Mouse (Mus musculus) cerebral cortex, adult 2 months (tissue): Measurements from ENCODE around the gene Zfp541.

Experiments
- WGBS: fragments of 180-500 bp; shearing (Covaris S2); methylation state at CpG from one replicate; pipeline ENCODE4 v1.1.7; 2018; 5-methylcytosine and 5-hydroxymethylcytosine counted together

Gene Zfp541

GRCm38 (mm10) chr7:16044531-16044930 is 17.1 kb upstream of the Zfp541 start:
- 61% methylated on average over 5 of the region's 5 CpGs for WGBS

GRCm38 (mm10) chr7:16045538-16045937 is 16.1 kb upstream of the Zfp541 start:
- WGBS, result 50% methylated on average over 2 of the region's 2 CpGs

GRCm38 (mm10) chr7:16046101-16046480 is 15.5 kb upstream of the Zfp541 start:
- WGBS, result under 1% methylated on average over 7 of the region's 7 CpGs

GRCm38 (mm10) chr7:16046481-16047337 is 14.9 kb upstream of the Zfp541 start:
- WGBS, result under 1% methylated on average over 45 of the region's 46 CpGs

GRCm38 (mm10) chr7:16047338-16048146 is 14.1 kb upstream of the Zfp541 start, which contains the start of gene Bicra:
Gene Bicra, minus strand, starts transcription at chr7:16047921.
- WGBS, result 1% methylated on average over 62 of the region's 69 CpGs

GRCm38 (mm10) chr7:16048164-16048564 is 13.4 kb upstream of the Zfp541 start:
- WGBS, result under 1% methylated on average over 20 of the region's 20 CpGs

GRCm38 (mm10) chr7:16048675-16049575 is 12.7 kb upstream of the Zfp541 start:
- WGBS, result 5% methylated on average over 36 of the region's 36 CpGs

- WGBS, result 70% methylated on average over 7 of the region's 7 CpGs
Measured at GRCm38 (mm10) chr7:16049576-16049915, 12.1 kb upstream of the Zfp541 start.

GRCm38 (mm10) chr7:16050600-16050999 is 11.0 kb upstream of the Zfp541 start:
- 79% methylated on average over 3 of the region's 3 CpGs for WGBS

GRCm38 (mm10) chr7:16051883-16052595 is 9.6 kb upstream of the Zfp541 start:
- 3% methylated on average over 19 of the region's 19 CpGs for WGBS

- 0% methylated on average over 24 of the region's 24 CpGs for WGBS
Measured at GRCm38 (mm10) chr7:16052684-16053083, 8.9 kb upstream of the Zfp541 start.

GRCm38 (mm10) chr7:16053105-16053504 is 8.5 kb upstream of the Zfp541 start:
- WGBS, result 9% methylated on average over 6 of the region's 6 CpGs

GRCm38 (mm10) chr7:16054966-16055365 is 6.6 kb upstream of the Zfp541 start:
- WGBS, result 79% methylated on average over 4 of the region's 4 CpGs

- 82% methylated on average over 6 of the region's 6 CpGs for WGBS
Measured at GRCm38 (mm10) chr7:16055665-16056064, 5.9 kb upstream of the Zfp541 start.

GRCm38 (mm10) chr7:16056459-16057135 is 5.0 kb upstream of the Zfp541 start:
- WGBS, result 21% methylated on average over 5 of the region's 5 CpGs

- WGBS, result 56% methylated on average over 2 of the region's 2 CpGs
Measured at GRCm38 (mm10) chr7:16057136-16057534, 4.5 kb upstream of the Zfp541 start.

GRCm38 (mm10) chr7:16062099-16062420 is 446 bp downstream of the Zfp541 start:
- 68% methylated on average over 15 of the region's 15 CpGs for WGBS

GRCm38 (mm10) chr7:16063490-16063889 is 1.9 kb downstream of the Zfp541 start:
- 51% methylated on average over 4 of the region's 4 CpGs for WGBS

GRCm38 (mm10) chr7:16071906-16072305 is 10.3 kb downstream of the Zfp541 start:
- WGBS, result 90% methylated on average over 6 of the region's 6 CpGs

- 64% methylated on average over 1 of the region's 1 CpGs for WGBS
Measured at GRCm38 (mm10) chr7:16079947-16080346, 18.3 kb downstream of the Zfp541 start.

GRCm38 (mm10) chr7:16080581-16080980 is 19.0 kb downstream of the Zfp541 start:
- 78% methylated on average over 4 of the region's 4 CpGs for WGBS
